Mouse (Mus musculus) 3134 (cell line): ENCODE measurements at regions not wholly inside any gene's neighbourhood (a gene's known extent, or its start where the extent isn't known, plus 50 kb on each side); places are given as distances from the start of the nearest gene placed in this dataset.
"Not testable (repeated sequence)": the region's sequence is repeated elsewhere in the genome, so short reads cannot be mapped to it uniquely, and the experiment has no call there.

Experiments used
- DNase-seq: peaks from one replicate; pipeline ENCODE4 v3.0.0-alpha.2; 2011; ENCODE audit warnings: low spot score; ENCODE audit not compliant: insufficient read length; ENCODE audit errors: extremely low read depth

DNA sequence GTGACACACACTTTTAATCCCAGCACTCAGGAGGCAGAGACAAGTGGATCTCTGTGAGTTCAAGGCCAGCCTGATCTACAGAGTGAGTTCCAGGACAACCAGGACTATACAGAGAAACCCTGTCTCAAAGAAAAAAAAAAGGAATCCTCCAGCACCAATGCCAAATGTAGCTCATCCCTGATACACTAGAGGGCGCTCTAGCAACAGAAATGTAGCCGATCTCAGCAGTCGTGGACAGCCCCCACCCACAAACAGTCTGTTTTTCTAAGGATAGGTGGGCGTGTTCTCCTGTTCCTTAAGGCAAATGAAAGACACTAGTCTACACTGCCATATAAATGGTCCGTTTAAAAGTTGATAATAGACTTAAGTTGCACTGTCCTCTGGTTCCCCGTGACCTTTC lies 2447.9 kb upstream of the Gm8797 start:
- DNase-seq, result not testable (repeated sequence)

DNA sequence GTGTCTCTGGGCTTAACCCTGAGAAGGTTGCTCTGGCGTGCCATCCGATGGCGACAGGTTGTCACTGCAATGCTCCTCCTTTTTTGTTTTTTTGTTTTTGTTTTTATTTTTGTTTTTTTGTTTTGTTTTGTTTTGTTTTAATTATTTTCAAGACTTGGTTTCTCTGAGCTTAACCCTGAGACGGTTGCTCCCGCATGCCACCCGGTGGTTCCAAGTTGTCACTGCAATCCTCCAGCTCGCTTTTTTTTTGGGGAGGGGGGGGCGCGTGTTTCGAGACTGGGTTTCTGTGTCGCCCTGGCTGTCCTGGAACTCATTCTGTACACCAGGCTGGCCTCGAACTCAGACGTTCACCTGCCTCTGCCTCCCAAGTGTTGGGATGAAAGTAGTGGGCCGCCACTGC lies 2442.1 kb upstream of the Gm8797 start:
- no peak for DNase-seq

DNA sequence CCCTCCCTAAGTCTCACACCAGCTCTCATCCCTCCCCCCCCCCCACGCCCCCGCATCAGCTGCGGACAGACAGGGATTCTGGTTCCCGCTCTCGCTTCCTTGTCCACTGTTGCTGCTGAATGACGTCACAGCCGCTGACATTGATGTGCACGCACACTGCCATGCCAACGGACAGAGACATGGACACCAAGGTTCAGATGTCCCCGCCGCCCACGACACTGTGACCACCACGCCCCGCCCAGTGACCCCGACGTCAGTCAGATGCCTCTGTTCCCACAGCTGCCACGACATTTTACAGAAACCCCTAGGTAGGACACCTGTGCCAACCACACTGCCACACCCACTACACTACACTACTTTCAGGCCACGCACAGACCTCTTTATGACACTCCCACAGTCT lies 2441.6 kb upstream of the Gm8797 start:
- DNase-seq, result peak; percentile 10

DNA sequence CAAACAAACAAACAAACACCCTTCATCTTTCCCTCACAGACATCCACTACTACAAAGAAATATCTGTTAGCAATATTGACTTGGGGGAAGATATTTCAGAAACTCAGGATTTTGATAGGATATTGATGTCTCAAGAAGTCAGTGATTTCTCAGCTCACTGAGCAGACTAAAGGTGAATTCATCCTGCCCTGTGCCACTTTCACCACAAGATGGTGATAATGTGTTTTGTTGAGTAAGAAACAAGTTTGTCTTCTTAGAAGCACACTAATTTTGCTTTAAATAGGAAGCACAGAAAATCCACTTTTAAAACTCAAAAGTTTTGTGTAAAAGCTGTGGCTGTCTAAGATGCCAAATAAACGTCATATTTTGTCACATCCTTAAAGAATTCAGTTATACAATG lies 2439.8 kb upstream of the Gm8797 start:
- DNase-seq, result no peak

DNA sequence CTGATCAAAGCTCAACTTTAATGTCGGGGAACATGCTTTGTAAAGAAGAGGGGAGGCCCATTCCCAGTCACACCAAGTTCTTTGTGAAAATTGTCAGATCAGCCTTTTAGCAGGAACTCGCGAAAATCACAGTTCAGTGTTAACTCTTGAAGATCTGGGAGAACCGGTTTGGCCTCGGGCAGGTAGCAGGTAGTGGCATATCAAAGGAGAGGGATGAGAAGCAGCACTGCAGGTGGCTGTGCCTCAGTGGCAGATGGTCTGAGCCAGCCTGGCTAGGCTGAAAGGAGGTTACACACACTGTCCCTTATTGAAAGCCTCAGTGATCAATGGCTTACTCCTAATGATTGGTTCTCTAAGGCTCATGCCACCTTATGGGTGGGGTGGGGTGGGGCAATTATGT lies 2401.0 kb upstream of the Gm8797 start:
- DNase-seq, result no peak

DNA sequence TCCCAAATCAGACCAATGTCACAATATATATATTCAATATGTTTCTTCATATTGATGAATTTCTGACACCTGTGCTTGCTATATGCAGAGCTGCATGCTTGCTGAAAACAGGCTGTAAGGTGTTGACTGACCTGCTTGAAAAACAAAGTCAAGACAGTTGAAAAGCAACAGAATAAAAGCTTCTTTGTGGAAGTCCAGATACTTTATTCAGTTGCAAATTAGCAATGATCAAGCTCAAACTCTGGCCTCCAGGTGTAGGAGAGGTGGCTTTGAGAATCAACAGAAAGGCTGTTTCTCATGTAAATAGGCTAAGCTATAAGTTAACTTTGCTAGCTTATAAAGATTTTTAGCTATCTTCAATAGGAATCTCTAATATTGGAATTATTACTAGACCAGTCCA lies 2379.7 kb upstream of the Gm8797 start:
- DNase-seq, result not testable (repeated sequence)

DNA sequence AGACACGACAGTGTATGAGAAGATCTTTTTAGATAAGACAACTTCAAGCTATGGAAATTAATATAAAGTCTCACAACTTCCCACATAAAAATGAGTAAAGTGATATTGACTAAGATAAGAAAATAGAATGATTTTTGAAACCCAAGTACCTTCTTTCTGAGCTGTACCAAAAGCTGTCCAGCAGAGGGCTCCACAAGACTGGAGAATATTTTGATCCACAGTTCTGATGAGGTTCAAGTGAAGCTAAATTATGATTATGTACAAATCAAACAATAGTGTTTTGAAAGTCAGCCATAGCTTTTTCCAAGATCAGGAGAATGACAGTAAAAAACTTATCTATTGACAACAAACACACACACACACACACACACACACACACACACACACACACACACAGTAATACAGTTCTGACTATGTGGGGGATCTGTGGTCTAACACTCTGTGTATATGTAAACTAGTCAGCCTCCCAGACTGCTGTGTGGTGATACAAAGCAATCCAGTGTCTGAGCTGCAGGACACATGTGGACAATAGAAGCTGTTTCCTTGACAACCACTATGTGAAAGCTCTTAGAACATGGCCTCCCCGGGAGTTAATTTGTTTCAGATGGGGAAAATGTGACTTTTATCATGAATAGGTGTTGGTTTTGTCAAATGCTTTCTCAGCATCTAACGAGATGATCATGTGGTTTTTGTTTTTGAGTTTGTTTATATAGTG lies 2362.4 kb upstream of the Gm8797 start:
- no peak for DNase-seq
